Mouse (Mus musculus): Measurements from ENCODE around the gene Snx8.
A peak's percentile ranks its signal among the peaks of the same experiment; 100 is the strongest.

Snx8 gene

GRCm38 (mm10) chr5:140339836-140340235 is 49.2 kb downstream of the Snx8 start:
- peak; percentile 20 for DNase-seq

GRCm38 (mm10) chr5:140338779-140339178 is 50.3 kb downstream of the Snx8 start:
- DNase-seq, result no peak

GRCm38 (mm10) chr5:140336680-140337079 is 52.4 kb downstream of the Snx8 start:
- peak; percentile 59 for DNase-seq

GRCm38 (mm10) chr5:140333631-140334030 is 55.4 kb downstream of the Snx8 start:
- peak; percentile 30 for DNase-seq

- DNase-seq, result no peak
Measured at GRCm38 (mm10) chr5:140332519-140332918, 56.5 kb downstream of the Snx8 start.

- peak; percentile 91 for DNase-seq
Measured at GRCm38 (mm10) chr5:140331615-140332512, 57.2 kb downstream of the Snx8 start, which contains the start of gene Mrm2. Gene Mrm2 (minus strand): TSS chr5:140331898.

- no peak for DNase-seq
Measured at GRCm38 (mm10) chr5:140324058-140324457, 65.0 kb downstream of the Snx8 start.

- DNase-seq, result no peak
Measured at GRCm38 (mm10) chr5:140321756-140322575, 67.1 kb downstream of the Snx8 start.

GRCm38 (mm10) chr5:140321042-140321755 is 67.9 kb downstream of the Snx8 start, which contains the start of the genes Mad1l1 and Nudt1:
Gene Mad1l1 (minus strand): TSS chr5:140321552.
Gene Nudt1 (plus strand): TSS chr5:140321656.
- peak; percentile 96 for DNase-seq

- no peak for DNase-seq
Measured at GRCm38 (mm10) chr5:140316716-140317115, 72.3 kb downstream of the Snx8 start.

GRCm38 (mm10) chr5:140307602-140308001 is 81.5 kb downstream of the Snx8 start:
- DNase-seq, result no peak

- DNase-seq, result no peak
Measured at GRCm38 (mm10) chr5:140306016-140306415, 83.0 kb downstream of the Snx8 start.

- no peak for DNase-seq
Measured at GRCm38 (mm10) chr5:140298291-140298690, 90.8 kb downstream of the Snx8 start.

GRCm38 (mm10) chr5:140292152-140292551 is 96.9 kb downstream of the Snx8 start:
- peak; percentile 61 for DNase-seq
